Mouse (Mus musculus) midbrain, postnatal 0 days (tissue): Measurements from ENCODE around the gene Acta2. TPM values are rescaled to one million over a fixed set of nuclear protein-coding genes. Genes with fewer than 3 reads are reported as not detected.

Experiments used
- ATAC-seq: fragments of 200-750 bp; cut with Nextera tagmentation; 2 replicates; pipeline ENCODE4 v1.8.0; 2017; ENCODE audit warnings: moderate number of reproducible peaks, mild to moderate bottlenecking, moderate TSS enrichment, moderate library complexity; ENCODE audit not compliant: low FRiP score
- DNase-seq: peaks from one replicate; pipeline ENCODE4 v3.0.0-alpha.2; 2015; ENCODE audit warnings: low spot score
- H3K27ac ChIP-seq: fragments of 300-500 bp; sonication (generic); 2 replicates; pipeline ENCODE4 v1.5.1; 2014; ENCODE audit warnings: low read depth, mild to moderate bottlenecking, low read length, mixed read lengths
- H3K27me3 ChIP-seq: fragments of 300-500 bp; sonication (generic); 2 replicates; pipeline ENCODE4 v1.6.1; 2014; ENCODE audit warnings: low read length, control low read depth, mixed read lengths; ENCODE audit not compliant: insufficient read depth
- H3K36me3 ChIP-seq: fragments of 300-500 bp; sonication (generic); 2 replicates; pipeline ENCODE4 v1.6.1; 2014; ENCODE audit warnings: low read length, control low read depth, mixed read lengths; ENCODE audit not compliant: insufficient read depth
- H3K4me1 ChIP-seq: fragments of 300-500 bp; sonication (generic); 2 replicates; pipeline ENCODE4 v1.6.1; 2014; ENCODE audit warnings: mild to moderate bottlenecking, control low read depth, antibody characterized with exemption, low read length, mixed read lengths; ENCODE audit not compliant: insufficient read depth
- H3K4me2 ChIP-seq: fragments of 300-500 bp; sonication (generic); 2 replicates; pipeline ENCODE4 v1.6.1; 2014; ENCODE audit warnings: low read depth, mild to moderate bottlenecking, low read length, mixed read lengths; ENCODE audit not compliant: poor library complexity, severe bottlenecking
- H3K4me3 ChIP-seq: fragments of 300-500 bp; sonication (generic); 2 replicates; pipeline ENCODE4 v1.5.1; 2014; ENCODE audit warnings: low read depth, mild to moderate bottlenecking, low read length, moderate library complexity
- H3K9ac ChIP-seq: fragments of 300-500 bp; sonication (generic); replicated peaks from 2 replicates; pipeline ENCODE4 v1.6.1; 2014; ENCODE audit warnings: mild to moderate bottlenecking, low read length, moderate library complexity, mixed read lengths; ENCODE audit not compliant: poor library complexity, severe bottlenecking
- H3K9me3 ChIP-seq: fragments of 300-500 bp; sonication (generic); 2 replicates; pipeline ENCODE4 v1.6.1; 2016; ENCODE audit warnings: low read length, control low read depth
- CTCF ChIP-seq: IDR thresholded peaks from 2 replicates; pipeline ENCODE4 v1.5.1; 2016; ENCODE audit warnings: antibody characterized with exemption, mild to moderate bottlenecking
- WGBS: fragments of 180-500 bp; shearing (Covaris S2); extraction: QIAGEN DNeasy Blood & Tissue Kit; methylation state at CpG from one replicate; pipeline ENCODE4 v1.1.7; 2014; 5-methylcytosine and 5-hydroxymethylcytosine counted together
- polyA plus RNA-seq: library from polyadenylated mRNA; unstranded; fragments of >200 nt; fragmentation: Nextera tagmentation; extraction: Ambion mirVana; gene quantifications from 2 replicates; pipeline ENCODE4 v1.2.1, GENCODE M21; 2015
- total RNA-seq: library from RNA; depleted of rRNA; stranded (reverse); fragments of >200 nt; gene quantifications from 2 replicates; pipeline ENCODE4 v1.2.3, GENCODE M21; 2014

The Acta2 gene
- total and polyA plus RNA-seq, 2 experiments from 2014 or later = 3.7 to 9.6 TPM

DNA sequence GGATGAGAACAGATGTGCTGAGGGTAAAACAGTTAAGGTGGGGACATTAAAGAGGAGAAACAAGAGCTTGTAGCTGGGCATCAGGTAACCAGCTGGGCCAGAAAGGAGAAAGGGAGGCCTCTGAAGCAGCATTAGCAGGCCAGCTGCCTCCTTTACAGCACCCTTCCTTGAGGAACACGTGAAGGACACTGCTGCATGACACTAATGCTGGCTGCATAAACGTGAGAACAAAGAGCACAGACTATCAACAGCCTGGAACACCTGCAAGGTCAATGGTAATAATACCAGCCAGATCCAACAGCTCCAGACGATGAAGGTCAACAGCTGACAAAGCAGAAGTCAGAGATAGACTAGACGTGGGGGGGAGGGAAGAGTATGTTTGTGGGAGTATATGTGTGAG lies 41.3 kb downstream of the Acta2 start:
- no peak for DNase-seq
- H3K27me3 ChIP-seq = no peaks in the 10 kb centered on the region
- no peak for TF ChIP-seq CTCF
- no peaks in the 10 kb centered on the region for H3K36me3 ChIP-seq
- 57% methylated on average over 4 of the region's 4 CpGs for WGBS
- no peak overlapping the region for H3K4me3 ChIP-seq
- ATAC-seq = no peak
- no peaks in the 10 kb centered on the region for H3K9me3 ChIP-seq
- no peak overlapping the region for H3K4me2 ChIP-seq
- H3K9ac ChIP-seq = no peak overlapping the region
- H3K4me1 ChIP-seq = peaks cover 5% of the 10 kb centered on the region; the same call in 1 of the 2 replicates
- no peak overlapping the region for H3K27ac ChIP-seq

DNA sequence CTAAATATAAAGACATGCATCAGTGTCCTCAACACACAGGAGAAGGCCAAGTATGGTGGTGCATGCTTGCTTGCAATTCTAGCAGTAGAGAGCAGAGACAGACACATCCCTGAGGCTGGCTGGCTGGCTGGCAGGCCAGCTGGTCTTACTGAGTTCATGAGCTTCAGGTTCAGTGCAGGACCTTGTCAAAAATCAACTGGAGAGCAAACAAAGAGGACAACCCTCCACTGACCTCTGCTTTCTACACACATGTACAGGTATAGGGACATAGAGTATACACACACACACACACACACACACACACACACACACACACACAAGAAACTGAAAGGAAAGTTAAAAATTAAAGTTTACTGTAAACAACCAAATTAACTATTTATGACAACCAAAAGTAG lies 42.1 kb downstream of the Acta2 start:
- Histone ChIP-seq H3K4me1 (peaks cover 5% of the 10 kb centered on the region; the same call in 1 of the 2 replicates), H3K4me3 (no peak overlapping the region), H3K9me3 (no peaks in the 10 kb centered on the region), H3K27me3 (no peaks in the 10 kb centered on the region), H3K9ac (no peak overlapping the region), H3K36me3 (no peaks in the 10 kb centered on the region), H3K27ac (no peak overlapping the region), H3K4me2 (no peak overlapping the region)
- ATAC-seq (no peak), DNase-seq (no peak)
- TF ChIP-seq CTCF = no peak

- no peak overlapping the region for H3K4me2 ChIP-seq
- H3K4me1 ChIP-seq = peaks cover 5% of the 10 kb centered on the region; the same call in 1 of the 2 replicates
- H3K9me3 ChIP-seq = no peaks in the 10 kb centered on the region
- no peak overlapping the region for H3K9ac ChIP-seq
- DNase-seq (no peak), ATAC-seq (no peak)
- no peaks in the 10 kb centered on the region for H3K27me3 ChIP-seq
- no peaks in the 10 kb centered on the region for H3K36me3 ChIP-seq
- no peak for TF ChIP-seq CTCF
- WGBS = 89% methylated on average over 12 of the region's 12 CpGs
- H3K27ac ChIP-seq = no peak overlapping the region
- H3K4me3 ChIP-seq = no peak overlapping the region
Observed at GRCm38 (mm10) chr19:34212489-34213250, 42.7 kb downstream of the Acta2 start.

- Histone ChIP-seq H3K27ac (no peak overlapping the region), H3K27me3 (no peaks in the 10 kb centered on the region), H3K9me3 (no peaks in the 10 kb centered on the region), H3K4me1 (no peaks in the 10 kb centered on the region), H3K36me3 (no peaks in the 10 kb centered on the region), H3K9ac (no peak overlapping the region), H3K4me2 (no peak overlapping the region), H3K4me3 (no peak overlapping the region)
- WGBS = 66% methylated on average over 2 of the region's 2 CpGs
- ATAC-seq = no peak
- no peak for DNase-seq
- TF ChIP-seq CTCF = no peak
Observed at GRCm38 (mm10) chr19:34210841-34211240, 44.5 kb downstream of the Acta2 start.

DNA sequence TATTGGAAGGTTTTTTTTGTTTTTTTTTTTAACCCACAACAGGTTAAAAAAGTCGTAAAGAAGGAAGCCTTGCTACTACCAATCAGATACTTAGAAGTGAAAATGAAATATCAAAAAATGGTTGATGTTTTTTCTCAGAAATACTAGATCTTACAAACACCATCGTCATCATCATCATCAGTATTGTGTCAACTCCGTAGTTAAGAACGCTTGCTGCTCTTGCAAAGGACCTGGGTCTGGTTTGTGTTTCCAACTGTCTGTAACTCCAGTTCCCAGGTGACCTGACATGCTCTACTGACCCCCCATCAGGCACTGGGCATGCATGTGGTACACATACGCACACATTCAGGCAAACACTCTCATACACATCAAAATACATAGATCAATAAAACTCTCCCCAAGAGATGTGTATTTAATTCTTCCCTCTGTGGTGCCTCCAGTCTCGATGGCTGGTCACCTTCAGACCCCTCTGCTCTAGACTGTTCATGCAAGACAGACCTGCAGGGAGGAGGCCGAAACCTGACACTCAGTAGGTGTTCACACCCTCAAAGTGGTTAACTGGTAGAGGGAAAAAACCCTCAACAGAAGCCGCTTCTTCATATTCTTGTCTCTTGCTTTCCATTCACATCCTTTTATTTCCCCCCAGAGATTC lies 45.3 kb downstream of the Acta2 start:
- Histone ChIP-seq H3K27me3 (no peaks in the 10 kb centered on the region), H3K36me3 (no peaks in the 10 kb centered on the region), H3K9me3 (no peaks in the 10 kb centered on the region), H3K9ac (no peak overlapping the region), H3K4me3 (no peak overlapping the region), H3K27ac (no peak overlapping the region), H3K4me2 (no peak overlapping the region), H3K4me1 (no peaks in the 10 kb centered on the region)
- 88% methylated on average over 8 of the region's 8 CpGs for WGBS
- TF ChIP-seq CTCF = no peak
- DNase-seq = no peak
- ATAC-seq = no peak

DNA sequence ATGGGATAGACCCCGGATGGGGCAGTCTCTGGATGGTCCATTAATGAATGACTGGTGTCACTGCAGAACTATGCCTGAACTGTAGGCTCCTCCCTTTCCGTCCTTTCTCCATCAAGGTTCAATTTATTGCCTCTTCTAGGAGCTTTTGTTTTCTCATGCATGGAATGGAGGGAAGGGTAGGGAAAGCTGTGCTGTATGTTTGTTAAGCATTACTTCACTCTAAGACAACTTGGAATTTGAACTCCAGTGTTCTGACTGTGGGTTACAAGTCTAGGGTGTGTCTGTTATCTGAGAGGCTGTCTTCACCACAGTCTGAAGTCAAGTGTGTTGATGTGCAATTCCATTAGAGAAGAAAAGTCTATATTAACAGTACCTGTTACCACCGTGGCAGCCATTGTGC lies 46.4 kb downstream of the Acta2 start:
- WGBS = 89% methylated on average over 3 of the region's 3 CpGs
- H3K9ac ChIP-seq = no peak overlapping the region
- ATAC-seq = no peak

More for the DNA sequence above, 46.4 kb downstream of the Acta2 start:
- no peak for TF ChIP-seq CTCF
- Histone ChIP-seq H3K9me3 (no peaks in the 10 kb centered on the region), H3K4me3 (no peak overlapping the region), H3K27ac (no peak overlapping the region), H3K4me2 (no peak overlapping the region), H3K27me3 (no peaks in the 10 kb centered on the region), H3K36me3 (no peaks in the 10 kb centered on the region), H3K4me1 (no peaks in the 10 kb centered on the region)
- DNase-seq = no peak
